Comparison of ENCODE assay signal across 9 mouse cellular contexts in genomic region chr3:118425748-118426147, GRCm38 (mm10).
DNase-seq lines count a peak whose midpoint lies in the region; ATAC-seq and TF ChIP-seq lines count a peak whose summit lies in the region.
"Had no signal": no experiment of that assay in that cellular context is flagged by ENCODE, and none has a peak within 500 bp of the region (broad histone marks: within the 10 kb centered on the region; RNA-seq: fewer than 3 reads in every experiment).

No protein-coding gene starts in this region.

- H3K27me3 ChIP-seq in hindbrain, embryonic 10.5 days (ENCODE audit: insufficient read depth, poor library complexity, severe bottlenecking), result peaks cover 43% of the 10 kb centered on the region
- peaks cover 4% of the 10 kb centered on the region for H3K27me3 ChIP-seq in liver, embryonic 16.5 days (ENCODE audit: control insufficient read depth, insufficient read depth, low read depth, low read length)
- H3K27me3 ChIP-seq in thymus, adult 2 months (ENCODE audit: control insufficient read depth, insufficient read depth, low read length), result no peaks in the 10 kb centered on the region

- H3K4me1 ChIP-seq in hindbrain, embryonic 10.5 days (replicated peaks), result peaks cover 17% of the 10 kb centered on the region
- no peaks in the 10 kb centered on the region for H3K4me1 ChIP-seq in liver, embryonic 16.5 days (ENCODE audit: control insufficient read depth, low read depth, low read length)
- no peaks in the 10 kb centered on the region for H3K4me1 ChIP-seq in thymus, adult 2 months (replicated peaks; ENCODE audit: control insufficient read depth, insufficient read depth, low read length)

- TF ChIP-seq CTCF in thymus, adult 2 months (IDR thresholded peaks at IDR 0.05; ENCODE audit: borderline replicate concordance, control insufficient read depth, extremely low read depth, insufficient read depth, low read length, poor library complexity), result no peak

- no peaks in the 10 kb centered on the region for H3K9me3 ChIP-seq in hindbrain, embryonic 10.5 days
- no peaks in the 10 kb centered on the region for H3K9me3 ChIP-seq in liver, embryonic 16.5 days (replicated peaks; ENCODE audit: control insufficient read depth, low read length)

- H3K27ac ChIP-seq in hindbrain, embryonic 10.5 days, result no peak overlapping the region
- H3K27ac ChIP-seq in liver, embryonic 16.5 days (ENCODE audit: low read length), result no peak overlapping the region
- no peak overlapping the region for H3K27ac ChIP-seq in thymus, adult 2 months (ENCODE audit: control insufficient read depth, insufficient read depth, low read length)
- H3K27ac ChIP-seq: macrophage had no signal

- H3K4me2 ChIP-seq in liver, embryonic 16.5 days (ENCODE audit: low read depth, low read length), result peak overlapping the region; percentile 8; the same call in 1 of the 2 replicates

- H3K9ac ChIP-seq in liver, embryonic 16.5 days (ENCODE audit: low read depth, low read length), result no peak overlapping the region

- TF ChIP-seq POLR2A in thymus, adult 2 months (IDR thresholded peaks at IDR 0.05; ENCODE audit: control insufficient read depth, extremely low read depth, insufficient read depth, low read length, poor library complexity), result no peak

- no peaks in the 10 kb centered on the region for H3K36me3 ChIP-seq in hindbrain, embryonic 10.5 days
- no peaks in the 10 kb centered on the region for H3K36me3 ChIP-seq in liver, embryonic 16.5 days (ENCODE audit: control insufficient read depth, insufficient read depth)
- H3K36me3 ChIP-seq in thymus, adult 2 months (ENCODE audit: control insufficient read depth, insufficient read depth, low read length), result no peaks in the 10 kb centered on the region

- ATAC-seq in liver, embryonic 16.5 days (ENCODE audit: low read depth), result no peak

- WGBS in hindbrain, embryonic 10.5 days, result 4% methylated on average over 19 of the region's 19 CpGs
- WGBS in liver, embryonic 16.5 days (ENCODE audit: insufficient replicate concordance), result 4% methylated on average over 19 of the region's 19 CpGs
- WGBS in thymus, adult 2 months, result 11% methylated on average over 19 of the region's 19 CpGs

- peak; percentile 51 to 67 for DNase-seq in layer of hippocampus, postnatal 10 days (ENCODE audit: low spot score in 2 of 2)
- DNase-seq in layer of hippocampus, postnatal 36 days, result no peak
- peak; percentile 75 for DNase-seq in embryo, embryonic 9.5 days (ENCODE audit: extremely low spot score)
- DNase-seq in hindbrain, embryonic 10.5 days (ENCODE audit: low spot score), result peak; percentile 70
- DNase-seq in MN1 (ENCODE audit: low spot score), result no peak
- DNase-seq in thymus, adult 2 months, result no peak
- no peak for DNase-seq in layer of hippocampus, adult 9-10 months (ENCODE audit: low spot score)

- peak overlapping the region; percentile 51 for H3K4me3 ChIP-seq in hindbrain, embryonic 10.5 days
- H3K4me3 ChIP-seq in liver, embryonic 16.5 days (ENCODE audit: low read depth, low read length), result no peak overlapping the region
- H3K4me3 ChIP-seq in thymus, adult 2 months (ENCODE audit: control insufficient read depth, insufficient read depth, low read length), result no peak overlapping the region

Comparison
In these comparisons a context has a peak if more than half of its experiments do, and no peak if none do; other contexts are left out.
1. DNase-seq: peak in layer of hippocampus, postnatal 10 days (2 of 2), embryo, embryonic 9.5 days (single experiment) and hindbrain, embryonic 10.5 days (single experiment); none in layer of hippocampus, postnatal 36 days (0 of 2), MN1 (single experiment), thymus, adult 2 months (single experiment) and layer of hippocampus, adult 9-10 months (single experiment).